Mouse (Mus musculus): ENCODE measurements around the gene Acap1.
"Not testable (repeated sequence)": the region's sequence is repeated elsewhere in the genome, so short reads cannot be mapped to it uniquely, and the experiment has no call there.

Gene Acap1

GRCm38 (mm10) chr11:69867335-69867734 lies 28.0 kb downstream of the Acap1 start:
- DNase-seq, result no peak

GRCm38 (mm10) chr11:69865561-69865960 lies 29.8 kb downstream of the Acap1 start:
- no peak for DNase-seq

- DNase-seq, result no peak
These were observed 31.0 kb downstream of the Acap1 start for GRCm38 (mm10) chr11:69864138-69864860.

GRCm38 (mm10) chr11:69863729-69864128 lies 31.6 kb downstream of the Acap1 start:
- DNase-seq, result not testable (repeated sequence)

GRCm38 (mm10) chr11:69858113-69858998 lies 37.0 kb downstream of the Acap1 start, which contains the start of gene Tnk1:
Tnk1 (minus strand) TSS chr11:69858730.
- DNase-seq, result no peak

DNA sequence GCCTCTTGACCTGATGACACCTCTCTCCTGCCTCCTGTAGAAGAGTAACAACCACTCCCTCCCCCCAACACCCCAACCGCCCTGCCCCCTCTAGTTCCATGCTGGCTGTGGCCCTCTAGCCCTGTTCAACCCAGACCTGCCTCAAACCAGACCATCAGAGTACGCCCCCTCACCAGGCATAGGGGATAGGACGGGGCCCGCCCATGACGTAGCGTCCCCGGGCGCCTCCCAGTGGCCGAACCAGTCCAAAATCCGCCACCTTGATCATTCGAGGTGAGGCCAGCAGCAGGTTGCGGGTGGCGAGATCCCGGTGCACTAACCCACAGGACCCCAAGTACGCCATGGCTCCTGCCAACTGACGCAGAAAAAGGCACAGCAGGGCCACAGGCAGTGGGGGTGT lies 40.0 kb downstream of the Acap1 start:
- peak; percentile 54 for DNase-seq

DNA sequence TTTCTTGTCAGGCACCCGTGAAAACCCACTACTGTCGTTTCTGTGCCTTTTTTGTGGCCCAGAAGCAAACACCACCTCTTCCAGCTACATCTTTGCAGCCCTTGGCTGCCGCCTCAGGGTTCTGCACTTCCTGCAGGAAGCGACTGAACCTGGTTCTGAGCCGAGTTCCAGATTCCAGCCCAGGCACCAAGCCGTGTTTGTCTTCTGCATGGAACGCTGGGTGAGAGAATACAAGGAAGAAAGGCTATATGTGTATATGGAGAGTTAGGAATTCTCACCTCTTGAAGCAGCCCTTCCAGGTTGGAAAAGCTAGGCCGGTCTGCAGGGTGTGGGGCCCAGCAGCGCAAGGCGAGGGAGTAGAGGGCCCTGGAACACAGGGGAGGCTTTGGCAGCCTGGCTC lies 40.7 kb downstream of the Acap1 start:
- DNase-seq, result no peak

- no peak for DNase-seq
These were observed 41.3 kb downstream of the Acap1 start for GRCm38 (mm10) chr11:69853994-69854393.

DNA sequence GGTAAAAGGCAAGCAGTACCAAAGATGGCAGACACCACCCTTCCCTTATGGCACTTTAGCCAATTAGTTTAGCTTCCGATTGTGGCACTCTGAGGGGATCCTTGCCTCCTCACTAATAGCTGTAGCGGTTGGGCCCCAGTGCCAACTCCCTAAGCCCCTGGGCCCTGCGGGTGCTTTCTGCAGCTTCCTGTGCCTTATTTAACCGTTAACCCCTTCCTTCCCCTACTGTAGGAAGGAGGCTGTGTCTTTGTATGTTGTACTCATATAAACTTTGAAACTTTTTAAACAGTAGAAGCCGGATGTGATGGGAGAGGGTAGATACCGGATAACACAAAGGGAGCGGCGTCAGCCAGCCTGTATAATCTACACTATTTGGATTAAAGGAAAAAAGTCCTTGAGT lies 44.6 kb downstream of the Acap1 start:
- no peak for DNase-seq

GRCm38 (mm10) chr11:69849884-69850283 lies 45.5 kb downstream of the Acap1 start:
- peak; percentile 25 for DNase-seq

GRCm38 (mm10) chr11:69849128-69849527 lies 46.2 kb downstream of the Acap1 start:
- DNase-seq, result no peak

- peak; percentile 85 for DNase-seq
These were observed 47.3 kb downstream of the Acap1 start for GRCm38 (mm10) chr11:69848021-69848420.

DNA sequence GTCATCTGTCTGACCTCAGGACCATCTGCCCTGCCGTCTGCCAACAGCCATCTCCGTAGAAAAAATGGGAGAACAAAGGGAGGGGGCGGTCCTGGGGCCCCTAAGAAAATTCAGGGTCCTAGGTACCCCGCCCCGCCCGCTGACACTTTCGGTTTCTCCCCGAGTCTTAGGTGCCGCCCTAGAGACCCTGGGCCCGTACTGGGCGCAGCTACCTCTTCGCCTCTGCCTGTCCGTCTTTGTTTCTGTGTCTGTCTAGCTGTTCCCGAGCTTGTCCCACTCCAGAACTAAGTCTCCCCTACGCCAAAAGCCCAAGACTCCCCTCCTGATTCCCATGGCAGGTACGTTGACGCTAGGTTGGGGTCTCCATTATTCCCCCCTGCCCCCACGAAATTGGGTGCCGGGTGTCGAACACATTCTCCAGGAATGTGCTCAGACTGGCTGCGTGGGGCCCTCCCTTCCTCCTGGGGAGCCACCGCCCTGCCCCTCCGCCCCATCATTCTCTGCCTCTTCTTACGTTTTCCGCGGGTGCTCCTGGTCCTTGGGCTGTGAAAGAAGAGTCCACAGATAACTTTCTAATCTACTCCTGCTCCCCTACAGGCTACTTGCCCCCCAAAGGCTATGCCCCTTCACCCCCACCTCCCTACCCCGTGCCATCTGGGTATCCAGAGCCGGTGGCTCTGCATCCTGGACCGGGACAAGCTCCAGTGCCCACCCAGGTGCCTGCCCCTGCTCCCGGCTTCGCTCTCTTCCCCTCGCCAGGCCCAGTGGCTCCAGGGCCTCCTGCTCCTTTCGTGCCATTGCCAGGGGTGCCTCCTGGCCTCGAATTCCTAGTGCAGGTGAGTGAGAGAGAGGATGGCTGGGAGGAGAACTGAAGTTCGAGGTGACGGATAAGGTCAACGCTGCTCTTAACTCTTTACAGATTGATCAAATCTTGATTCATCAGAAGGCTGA lies 48.3 kb downstream of the Acap1 start:
- DNase-seq, result peak; percentile 56

- peak; percentile 91 for DNase-seq
These were observed 49.1 kb downstream of the Acap1 start, which contains the start of gene Plscr3 for GRCm38 (mm10) chr11:69846198-69846680. Plscr3 (plus strand) TSS chr11:69846376.

- no peak for DNase-seq
These were observed 56.6 kb downstream of the Acap1 start for GRCm38 (mm10) chr11:69838714-69839104.

GRCm38 (mm10) chr11:69837952-69838713 lies 57.2 kb downstream of the Acap1 start, which contains the start of gene Tmem256:
Tmem256 (plus strand) TSS chr11:69838514.
- peak; percentile 98 for DNase-seq

DNA sequence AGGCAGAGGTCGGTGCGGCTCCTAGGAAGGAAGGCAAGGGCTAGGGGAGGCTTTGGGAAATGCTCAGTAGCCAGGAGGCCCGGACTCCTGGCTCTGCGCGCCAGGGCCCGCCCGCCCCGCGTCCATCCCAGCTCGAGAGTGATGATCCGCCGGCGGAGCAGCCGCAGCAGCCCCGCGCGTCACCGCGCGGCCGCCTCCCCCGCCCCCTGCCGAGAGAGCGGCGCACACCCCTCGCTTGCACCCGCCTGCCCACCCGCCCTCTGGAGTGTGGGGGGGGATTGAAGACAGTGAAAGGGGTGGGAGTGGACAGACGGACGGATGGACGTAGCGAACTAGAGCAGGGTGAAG lies 57.8 kb downstream of the Acap1 start, which contains the start of gene Nlgn2:
Gene Nlgn2 (minus strand): TSS at position 181 of the 348 bp plus-strand sequence.
- no peak for DNase-seq

GRCm38 (mm10) chr11:69836703-69837576 lies 58.4 kb downstream of the Acap1 start:
- peak; percentile 79 for DNase-seq

- DNase-seq, result peak; percentile 68
These were observed 59.4 kb downstream of the Acap1 start for GRCm38 (mm10) chr11:69835966-69836335.

- DNase-seq, result no peak
These were observed 59.9 kb downstream of the Acap1 start for GRCm38 (mm10) chr11:69835326-69835965.

Data from cerebellum, adult 11-12 months (tissue).